Mouse (Mus musculus) embryonic facial prominence, embryonic 10.5 days (tissue): ENCODE results near the gene Cpm. TPM values are rescaled to one million over a fixed set of nuclear protein-coding genes. Genes with fewer than 3 reads are reported as not detected.

Source experiments
- DNase-seq: peaks from one replicate; pipeline ENCODE4 v3.0.0-alpha.2; 2017; ENCODE audit warnings: low spot score
- H3K27ac ChIP-seq: fragments of 300-500 bp; sonication (generic); replicated peaks from 2 replicates; pipeline ENCODE4 v1.5.1; 2016; ENCODE audit warnings: mild to moderate bottlenecking
- H3K27me3 ChIP-seq: fragments of 300-500 bp; sonication (generic); replicated peaks from 2 replicates; pipeline ENCODE4 v1.6.1; 2016; ENCODE audit warnings: low read depth, mild to moderate bottlenecking; ENCODE audit not compliant: poor library complexity, severe bottlenecking
- H3K36me3 ChIP-seq: fragments of 300-500 bp; sonication (generic); replicated peaks from 2 replicates; pipeline ENCODE4 v1.6.1; 2016; ENCODE audit warnings: mild to moderate bottlenecking, moderate library complexity
- H3K4me1 ChIP-seq: fragments of 300-500 bp; sonication (generic); 2 replicates; pipeline ENCODE4 v1.6.1; 2016
- H3K4me3 ChIP-seq: fragments of 300-500 bp; sonication (generic); 2 replicates; pipeline ENCODE4 v1.5.1; 2016; ENCODE audit warnings: mild to moderate bottlenecking, moderate library complexity
- H3K9me3 ChIP-seq: fragments of 300-500 bp; sonication (generic); 2 replicates; pipeline ENCODE4 v1.6.1; 2016; ENCODE audit warnings: mild to moderate bottlenecking
- WGBS: fragments of 180-500 bp; shearing (Covaris S2); methylation state at CpG from one replicate; pipeline ENCODE4 v1.1.7; 2016; 5-methylcytosine and 5-hydroxymethylcytosine counted together
- polyA plus RNA-seq: library from polyadenylated mRNA; unstranded; fragments of >200 nt; fragmentation: Nextera tagmentation; extraction: Ambion mirVana; gene quantifications from 2 replicates; pipeline ENCODE4 v1.2.1, GENCODE M21; 2016

Cpm gene
- 8.3 and 11.6 TPM in 2 replicates for polyA plus RNA-seq

DNA sequence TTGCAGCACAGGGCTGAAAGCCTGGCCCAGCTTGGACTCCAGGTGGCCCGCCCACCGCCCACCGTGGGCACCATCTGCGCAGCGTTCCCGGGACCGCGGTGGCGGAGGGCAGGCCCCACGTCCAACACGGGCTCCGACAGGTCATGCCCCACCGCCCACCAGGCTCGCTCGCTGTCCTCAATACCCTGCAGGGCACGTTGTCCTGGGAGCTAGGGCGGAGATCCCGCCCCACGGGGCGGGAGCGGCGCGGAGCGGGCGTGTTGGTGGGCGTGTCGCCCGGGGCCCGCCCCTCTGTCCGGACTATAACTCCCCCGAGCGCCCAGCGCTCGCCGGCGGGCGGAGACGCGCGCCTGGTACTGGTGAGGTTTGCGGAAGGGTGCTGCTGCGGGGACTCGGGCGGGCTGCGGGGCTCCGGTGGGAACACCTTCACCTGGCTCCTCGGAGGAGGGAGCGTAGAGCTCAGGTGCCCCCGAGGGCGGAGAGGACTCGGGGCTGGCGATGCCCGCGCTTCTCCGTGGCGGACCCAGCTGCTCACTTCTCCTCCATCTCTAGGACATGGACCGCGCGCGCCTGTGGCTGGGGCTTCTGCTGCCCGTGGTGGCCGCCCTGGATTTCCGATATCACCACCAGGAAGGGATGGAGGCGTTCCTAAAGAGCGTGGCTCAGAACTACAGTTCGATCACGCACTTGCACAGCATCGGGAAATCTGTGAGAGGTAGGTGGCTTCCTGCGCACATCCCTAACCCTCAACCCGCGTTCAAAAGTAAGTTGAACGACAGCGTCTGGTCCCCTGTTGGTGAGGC lies at the start of gene Cpm:
Cpm (plus strand) TSS at position 332 of the 803 bp plus-strand sequence.
- peak within 1 kb of the TSS; percentile 58; the same call in 1 of the 2 replicates for H3K27ac ChIP-seq
- peaks cover 25% of the 10 kb centered on the region for H3K4me1 ChIP-seq
- peak; percentile 85 for DNase-seq
- under 1% methylated on average over 73 of the region's 73 CpGs for WGBS
- peaks cover 61% of the 10 kb centered on the region for H3K27me3 ChIP-seq
- no peaks in the 10 kb centered on the region for H3K9me3 ChIP-seq
- peak within 1 kb of the TSS; percentile 78 for H3K4me3 ChIP-seq
- no peaks in the 10 kb centered on the region for H3K36me3 ChIP-seq

DNA sequence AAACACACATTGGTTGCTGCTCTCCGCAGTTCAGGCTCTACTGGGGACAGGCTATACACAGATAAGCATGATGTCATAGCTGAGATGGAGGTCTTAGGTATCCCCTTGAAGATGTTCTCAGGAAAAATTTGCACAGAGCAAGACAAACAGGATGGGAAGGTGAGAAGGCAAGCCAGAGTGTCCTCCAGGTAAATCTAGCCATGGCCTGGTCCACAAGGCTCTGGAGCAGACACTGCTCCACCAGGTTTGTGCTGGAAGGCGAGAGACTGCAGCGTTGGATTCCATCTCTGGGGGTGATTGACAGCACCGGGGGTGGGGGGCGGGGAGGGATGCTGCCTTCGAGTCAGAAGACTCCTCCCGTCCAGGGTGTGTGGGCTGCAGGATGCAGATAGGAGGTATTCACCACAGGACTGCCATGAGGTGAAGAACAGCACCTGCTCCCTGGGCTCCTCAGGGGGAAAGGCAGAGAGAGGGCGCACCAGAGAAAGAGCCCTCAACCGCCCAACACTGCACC lies 49.5 kb upstream of the Cpm start:
- Histone ChIP-seq H3K9me3 (no peaks in the 10 kb centered on the region), H3K4me3 (no peak overlapping the region), H3K36me3 (no peaks in the 10 kb centered on the region), H3K4me1 (peaks cover 27% of the 10 kb centered on the region), H3K27ac (no peak overlapping the region), H3K27me3 (no peaks in the 10 kb centered on the region)
- WGBS: 54% methylated on average over 9 of the region's 9 CpGs
- DNase-seq: no peak

DNA sequence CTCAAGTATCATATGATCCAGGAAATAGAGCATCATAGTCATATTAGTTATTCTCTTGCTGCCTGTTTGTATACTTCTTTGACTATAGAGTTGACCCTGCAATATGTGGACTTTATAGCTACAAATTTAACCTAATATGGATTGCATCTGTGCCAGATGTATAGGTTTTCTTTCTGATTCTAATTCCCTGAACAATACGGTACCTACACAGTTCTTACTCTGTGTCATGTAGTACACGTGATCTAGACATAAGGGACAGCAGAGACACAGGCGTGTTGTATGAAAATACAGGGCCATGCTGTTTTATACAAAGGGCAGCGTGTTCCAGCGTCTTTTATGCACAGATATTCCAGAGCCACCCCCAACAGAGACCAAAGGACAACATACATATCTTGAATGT lies 48.9 kb upstream of the Cpm start:
- no peaks in the 10 kb centered on the region for H3K36me3 ChIP-seq
- H3K4me3 ChIP-seq: no peak overlapping the region
- H3K4me1 ChIP-seq: peaks cover 27% of the 10 kb centered on the region
- H3K27me3 ChIP-seq: no peaks in the 10 kb centered on the region
- WGBS: 92% methylated on average over 5 of the region's 5 CpGs
- H3K27ac ChIP-seq: no peak overlapping the region
- no peak for DNase-seq
- H3K9me3 ChIP-seq: no peaks in the 10 kb centered on the region

DNA sequence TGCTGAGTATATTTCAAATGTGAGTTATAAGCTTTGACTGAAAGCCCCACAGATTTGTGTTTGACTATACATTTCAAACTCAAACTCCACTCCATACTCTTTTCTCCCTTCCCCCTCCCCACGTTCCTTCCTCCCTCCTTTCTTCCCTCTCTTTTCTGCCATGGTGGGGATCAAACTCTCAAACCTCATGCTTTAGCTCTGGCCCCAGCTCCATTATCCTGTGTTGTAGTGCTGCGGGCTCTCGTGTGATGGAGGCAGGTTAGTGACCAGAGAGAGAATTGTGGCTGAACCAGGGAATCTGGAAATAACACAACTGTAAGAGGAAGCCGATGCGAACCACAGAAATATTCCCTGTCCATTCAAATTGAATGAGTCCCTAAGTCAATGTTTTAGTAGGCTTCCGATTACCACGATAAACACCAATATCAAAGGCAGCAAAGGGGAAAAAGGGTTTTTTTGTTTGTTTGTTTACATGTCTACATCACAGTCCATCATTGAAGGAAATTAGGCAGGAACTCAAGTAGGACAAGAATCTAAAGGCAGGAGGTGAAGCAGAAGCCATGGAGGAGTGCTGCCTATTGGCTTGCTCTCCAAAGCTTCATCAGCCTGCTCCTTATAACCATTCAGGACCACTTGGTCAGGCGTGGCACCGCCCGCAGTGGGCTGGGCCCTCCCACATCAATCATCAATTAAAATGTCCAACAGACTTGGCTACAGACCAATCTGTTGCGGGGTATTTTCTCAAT lies 48.1 kb upstream of the Cpm start:
- Histone ChIP-seq H3K4me3 (no peak overlapping the region), H3K36me3 (no peaks in the 10 kb centered on the region), H3K4me1 (peaks cover 27% of the 10 kb centered on the region), H3K27me3 (no peaks in the 10 kb centered on the region), H3K27ac (no peak overlapping the region), H3K9me3 (no peaks in the 10 kb centered on the region)
- no peak for DNase-seq
- WGBS: 92% methylated on average over 11 of the region's 11 CpGs

DNA sequence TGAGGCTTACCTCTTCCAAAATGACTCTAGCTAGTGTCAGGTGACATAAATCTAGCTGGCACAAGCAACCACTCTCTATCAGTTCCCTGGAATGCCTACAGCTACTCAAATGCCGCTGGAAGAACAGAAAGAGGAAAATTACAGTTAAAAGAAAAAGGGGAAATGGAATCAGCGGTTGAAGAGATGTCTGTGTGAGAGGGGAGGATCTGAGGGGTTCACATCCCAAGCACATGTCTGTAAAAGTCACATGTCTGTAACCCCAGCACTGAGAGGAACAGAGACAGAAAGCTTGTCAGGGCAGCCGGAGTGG lies 47.6 kb upstream of the Cpm start:
- no peaks in the 10 kb centered on the region for H3K27me3 ChIP-seq
- no peak for DNase-seq
- no peaks in the 10 kb centered on the region for H3K9me3 ChIP-seq
- no peak overlapping the region for H3K4me3 ChIP-seq
- WGBS: 91% methylated on average over 3 of the region's 3 CpGs
- H3K4me1 ChIP-seq: peaks cover 27% of the 10 kb centered on the region
- no peak overlapping the region for H3K27ac ChIP-seq
- no peaks in the 10 kb centered on the region for H3K36me3 ChIP-seq

DNA sequence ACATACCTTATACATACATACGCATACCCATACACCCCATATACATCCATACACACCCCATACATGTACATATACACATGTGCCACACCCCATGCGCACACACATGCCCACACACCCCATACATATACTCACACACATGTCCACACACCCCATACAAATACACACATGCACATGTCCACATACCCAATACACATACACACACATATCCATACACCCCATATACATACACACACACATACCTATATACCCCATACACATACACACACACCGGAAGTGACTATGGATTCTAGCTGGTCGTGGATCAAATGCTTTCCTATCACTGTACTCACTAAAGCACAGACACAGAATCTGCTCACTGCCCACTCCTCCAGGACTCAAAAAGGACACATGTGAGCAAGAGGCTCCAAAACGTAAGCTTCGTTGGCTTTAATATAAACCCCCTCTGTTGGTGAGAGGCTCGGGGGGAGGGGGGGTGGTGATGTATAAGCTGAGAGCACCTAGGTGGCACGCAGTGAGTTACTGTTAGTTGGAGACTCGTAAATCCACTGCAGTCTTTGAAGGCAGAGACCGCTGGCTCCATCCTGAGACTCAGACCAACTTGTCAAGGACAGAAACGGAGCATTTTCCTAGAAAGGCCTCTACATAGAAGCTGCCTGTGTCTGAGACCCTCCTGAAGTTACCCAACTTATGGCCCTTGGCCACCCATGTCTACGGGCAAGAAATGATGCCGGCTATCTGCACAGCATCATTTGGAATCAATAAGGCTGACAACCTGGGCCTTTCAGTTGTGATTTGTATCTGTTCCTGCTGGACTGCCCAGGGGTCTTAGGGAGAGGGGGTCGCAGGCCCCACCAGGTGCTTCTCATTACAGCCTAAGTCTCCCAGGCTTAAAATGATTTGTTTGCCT lies 45.9 kb upstream of the Cpm start:
- peak; percentile 79 for DNase-seq
- Histone ChIP-seq H3K9me3 (no peaks in the 10 kb centered on the region), H3K36me3 (no peaks in the 10 kb centered on the region), H3K4me1 (peaks cover 27% of the 10 kb centered on the region), H3K27ac (peak overlapping the region; percentile 63), H3K27me3 (no peaks in the 10 kb centered on the region), H3K4me3 (no peak overlapping the region)
- WGBS: 60% methylated on average over 14 of the region's 14 CpGs

DNA sequence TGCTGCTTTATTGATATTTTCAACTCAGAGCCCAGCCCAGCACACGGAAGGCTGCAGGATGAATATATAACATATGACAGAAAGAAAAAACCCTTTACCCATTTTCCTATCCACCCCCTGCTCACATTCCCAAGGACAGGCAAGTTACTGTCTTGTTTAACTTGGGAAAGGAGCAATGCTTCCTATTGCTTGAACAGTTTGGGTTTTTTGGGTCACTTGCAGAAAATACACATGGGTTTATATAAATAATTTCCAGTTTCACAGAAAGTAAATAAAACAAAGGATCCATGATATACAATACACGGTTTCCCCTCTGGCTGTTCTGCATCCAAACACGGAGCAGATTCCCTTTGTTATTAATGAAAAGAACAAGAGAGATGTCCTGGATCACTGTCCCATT lies 45.2 kb upstream of the Cpm start:
- Histone ChIP-seq H3K9me3 (no peaks in the 10 kb centered on the region), H3K36me3 (no peaks in the 10 kb centered on the region), H3K27me3 (no peaks in the 10 kb centered on the region), H3K27ac (peak overlapping the region; percentile 63; the same call in 1 of the 2 replicates), H3K4me3 (no peak overlapping the region), H3K4me1 (peaks cover 27% of the 10 kb centered on the region)
- no peak for DNase-seq
- WGBS: 58% methylated on average over 3 of the region's 3 CpGs

DNA sequence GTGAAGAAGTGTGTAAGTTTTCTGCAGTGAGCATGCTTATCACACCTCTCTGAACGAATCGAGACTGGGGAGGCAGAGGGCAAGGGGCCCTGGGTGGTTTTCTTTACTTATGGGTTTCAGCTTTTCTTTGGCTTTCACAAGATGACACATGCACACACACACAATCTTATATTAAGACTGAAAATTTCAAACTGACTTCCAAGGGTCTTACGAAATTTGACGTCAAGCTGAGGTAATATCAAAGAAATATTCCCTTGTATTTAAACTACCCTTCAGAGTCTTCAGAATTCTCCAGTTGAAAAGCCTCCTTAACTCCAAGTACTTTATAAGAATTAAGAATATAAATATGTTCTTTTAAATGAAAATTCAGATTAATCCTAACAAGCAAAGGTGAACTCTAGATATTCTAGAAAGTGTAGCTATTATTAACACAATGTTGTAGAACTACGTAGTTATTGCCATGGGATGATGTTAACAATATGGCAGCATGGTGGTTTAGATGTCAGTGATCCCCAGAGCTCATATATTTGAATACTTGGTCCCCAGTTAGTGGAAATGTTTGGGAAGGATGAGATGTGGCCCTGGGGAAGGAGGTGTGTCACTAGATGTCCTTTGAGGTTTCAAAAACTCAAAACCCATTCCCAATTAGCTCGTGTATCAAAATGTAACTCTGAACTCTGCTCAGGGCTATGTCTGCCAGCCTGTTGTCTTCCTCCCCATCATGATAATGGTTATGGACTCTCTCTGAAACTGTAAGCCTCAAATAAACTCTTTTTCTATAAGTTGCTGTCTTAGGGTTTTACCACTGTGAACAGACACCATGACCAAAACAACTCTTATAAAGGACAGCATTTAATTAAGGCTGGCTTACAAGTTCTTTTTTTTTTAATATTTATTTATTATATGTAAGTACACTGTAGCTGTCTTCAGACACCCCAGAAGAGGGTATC lies 44.5 kb upstream of the Cpm start:
- H3K4me1 ChIP-seq: peaks cover 21% of the 10 kb centered on the region
- no peak overlapping the region for H3K4me3 ChIP-seq
- DNase-seq: no peak
- peak overlapping the region; percentile 35; the same call in 1 of the 2 replicates for H3K27ac ChIP-seq
- WGBS: 86% methylated on average over 6 of the region's 6 CpGs
- H3K9me3 ChIP-seq: no peaks in the 10 kb centered on the region
- H3K27me3 ChIP-seq: no peaks in the 10 kb centered on the region
- H3K36me3 ChIP-seq: no peaks in the 10 kb centered on the region

DNA sequence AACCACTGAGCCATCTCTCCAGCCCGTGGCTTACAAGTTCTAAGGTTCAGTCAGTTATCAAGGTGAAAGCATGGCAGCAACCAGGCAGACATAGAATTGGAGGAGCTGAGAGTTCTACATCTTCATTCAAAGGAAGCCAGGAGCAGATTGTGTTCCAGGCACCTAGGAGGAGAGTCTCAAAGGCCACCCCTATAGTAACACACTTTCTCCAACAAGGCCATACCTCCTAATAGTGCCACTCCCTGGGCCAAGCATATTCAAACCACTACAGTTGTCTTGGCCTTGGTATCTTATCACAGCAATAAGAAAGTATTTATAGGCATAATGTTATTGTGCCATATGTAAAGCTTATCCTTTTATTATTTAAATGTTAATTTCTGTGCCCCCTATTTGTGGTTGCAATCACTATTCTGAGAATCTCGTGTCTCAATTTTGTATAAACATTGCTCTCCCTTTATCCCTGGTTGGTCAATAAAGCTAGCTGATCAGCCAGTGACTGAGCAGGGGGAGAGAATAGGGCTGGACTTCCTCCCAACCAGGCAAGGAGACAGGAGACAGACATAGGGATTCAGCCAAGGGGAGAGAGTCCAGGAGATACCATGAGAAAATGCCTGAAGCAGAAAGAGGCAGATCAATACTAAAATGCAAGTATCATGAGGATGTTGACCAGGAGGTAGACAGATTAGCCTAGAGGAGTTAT lies 43.5 kb upstream of the Cpm start:
- Histone ChIP-seq H3K36me3 (no peaks in the 10 kb centered on the region), H3K27me3 (no peaks in the 10 kb centered on the region), H3K4me1 (peaks cover 18% of the 10 kb centered on the region), H3K9me3 (no peaks in the 10 kb centered on the region), H3K27ac (no peak overlapping the region), H3K4me3 (no peak overlapping the region)
- no peak for DNase-seq
- 82% methylated on average over 2 of the region's 2 CpGs for WGBS

DNA sequence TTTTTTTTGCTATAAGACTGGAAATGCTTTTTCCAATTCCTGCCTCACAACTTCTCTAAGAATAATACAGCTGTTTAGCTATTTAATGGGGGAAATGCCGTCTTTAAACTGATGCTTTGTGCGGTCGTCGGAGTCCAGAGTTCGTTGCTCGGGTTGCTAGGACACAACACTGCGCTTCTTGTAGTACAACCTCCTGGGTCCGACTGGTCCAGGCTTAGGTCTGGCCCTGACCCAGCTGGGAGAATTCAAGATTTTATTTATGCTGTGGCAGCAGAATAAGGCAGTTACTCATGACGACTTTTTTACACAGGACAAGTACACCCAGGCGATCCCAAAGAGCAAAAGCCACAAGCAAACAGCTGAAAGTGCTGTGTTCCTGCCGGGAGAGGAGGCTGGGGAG lies 42.4 kb upstream of the Cpm start:
- Histone ChIP-seq H3K27ac (no peak overlapping the region), H3K27me3 (no peaks in the 10 kb centered on the region), H3K36me3 (no peaks in the 10 kb centered on the region), H3K4me3 (no peak overlapping the region), H3K9me3 (no peaks in the 10 kb centered on the region), H3K4me1 (peaks cover 29% of the 10 kb centered on the region)
- no peak for DNase-seq
- 75% methylated on average over 11 of the region's 11 CpGs for WGBS

DNA sequence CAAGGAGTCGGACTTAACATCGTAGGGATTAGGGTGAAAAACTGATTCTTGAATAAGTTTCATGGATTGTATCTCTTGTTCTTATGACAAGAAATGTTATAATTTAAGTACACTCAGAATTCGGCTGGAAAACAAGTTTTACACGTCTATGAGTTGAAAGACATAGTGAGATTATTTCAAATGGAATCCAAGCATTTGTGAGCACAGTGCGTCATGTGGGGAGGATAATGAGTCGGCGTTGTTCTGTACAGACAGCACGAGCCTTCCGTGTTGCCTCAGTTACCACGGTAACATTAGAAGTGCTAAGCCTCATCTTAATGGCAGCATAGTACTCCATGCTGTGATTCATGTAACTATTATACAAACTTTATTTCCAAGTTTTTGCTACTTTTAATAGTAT lies 42.0 kb upstream of the Cpm start:
- no peak for DNase-seq
- Histone ChIP-seq H3K4me1 (peaks cover 34% of the 10 kb centered on the region), H3K27me3 (no peaks in the 10 kb centered on the region), H3K4me3 (no peak overlapping the region), H3K9me3 (no peaks in the 10 kb centered on the region), H3K27ac (no peak overlapping the region), H3K36me3 (no peaks in the 10 kb centered on the region)
- WGBS: 92% methylated on average over 10 of the region's 10 CpGs
